In the genomic region with DNA sequence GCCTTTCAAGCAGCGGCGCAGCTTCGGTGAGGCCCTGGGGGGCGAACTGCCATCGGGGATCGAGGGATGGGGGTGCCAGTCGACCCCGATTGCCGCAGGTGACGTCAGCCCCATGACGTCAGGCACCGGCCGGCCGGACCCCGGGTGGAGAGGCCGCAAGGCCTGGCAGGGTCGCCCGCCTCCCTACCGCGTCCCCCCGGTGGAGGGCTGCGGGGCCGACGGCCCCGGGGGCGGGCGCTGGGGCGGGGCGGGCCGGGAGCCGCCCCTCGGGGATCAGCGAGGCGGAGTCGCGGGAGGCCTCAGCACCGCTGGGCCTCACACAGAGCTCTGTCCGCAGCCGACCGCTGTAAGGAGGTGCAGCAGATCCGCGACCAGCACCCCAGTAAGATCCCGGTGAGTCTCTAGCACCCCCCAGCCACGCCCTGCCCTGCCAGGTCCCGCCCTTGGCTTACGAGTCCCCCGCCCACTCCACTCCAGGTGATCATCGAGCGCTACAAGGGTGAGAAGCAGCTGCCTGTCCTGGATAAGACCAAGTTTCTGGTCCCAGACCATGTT, we compare ENCODE assay signal across 7 mouse cellular contexts. TPM values are rescaled to one million over a fixed set of nuclear protein-coding genes. Genes with fewer than 3 reads are reported as not detected.
DNase-seq lines count a peak whose midpoint lies in the region; ATAC-seq and TF ChIP-seq lines count a peak whose summit lies in the region.

No protein-coding gene starts in this region.

- H3K9me3 ChIP-seq in forebrain, embryonic 10.5 days = no peaks in the 10 kb centered on the region

- TF ChIP-seq CTCF in small intestine, adult 2 months (IDR thresholded peaks at IDR 0.05; ENCODE audit: extremely low read depth, insufficient read length, insufficient replicate concordance, low read depth, low read length) = no peak

- no peak for TF ChIP-seq POLR2A in small intestine, adult 2 months (IDR thresholded peaks at IDR 0.05; ENCODE audit: low read depth, low read length)

- ATAC-seq in megakaryocyte, adult 5-6 weeks (ENCODE audit: poor library complexity, severe bottlenecking) = peak; percentile 65

- H3K27me3 ChIP-seq in forebrain, embryonic 10.5 days (ENCODE audit: poor library complexity, severe bottlenecking) = peaks cover 9% of the 10 kb centered on the region; the same call in 1 of the 2 replicates
- H3K27me3 ChIP-seq in small intestine, adult 2 months (ENCODE audit: control insufficient read depth, insufficient read depth, low read length) = no peaks in the 10 kb centered on the region

- H3K36me3 ChIP-seq in forebrain, embryonic 10.5 days (replicated peaks) = peaks cover 25% of the 10 kb centered on the region
- H3K36me3 ChIP-seq in small intestine, adult 2 months (ENCODE audit: control insufficient read depth, insufficient read depth, low read length) = 0 out of 2 replicates have a peak, but pooled peaks cover under 1% of the 10 kb centered on the region

- under 1% methylated on average over 49 of the region's 49 CpGs for WGBS in forebrain, embryonic 10.5 days
- WGBS in small intestine, adult 2 months = 1% methylated on average over 42 of the region's 49 CpGs

- H3K27ac ChIP-seq in forebrain, embryonic 10.5 days = peak overlapping the region; percentile 90
- peak overlapping the region; percentile 34 for H3K27ac ChIP-seq in small intestine, adult 2 months (ENCODE audit: insufficient read depth, low read depth, low read length)

- H3K4me1 ChIP-seq in forebrain, embryonic 10.5 days = peaks cover 22% of the 10 kb centered on the region
- H3K4me1 ChIP-seq in small intestine, adult 2 months (ENCODE audit: control insufficient read depth, insufficient read depth, insufficient read length, low read length) = no peaks in the 10 kb centered on the region; the same call in 1 of the 2 replicates

- DNase-seq in NIH3T3 (ENCODE audit: low read depth) = peak; percentile 85
- peak; percentile 29 for DNase-seq in c-Kit-positive CD71-negative TER-119-negative erythroid progenitor cells, embryonic 14.5 days (ENCODE audit: low read depth)
- peak; percentile 57 for DNase-seq in forebrain, embryonic 10.5 days (ENCODE audit: extremely low spot score, low spot score)
- DNase-seq in heart, postnatal 4 days = peak; percentile 76
- DNase-seq in layer of hippocampus, postnatal 25 days (ENCODE audit: extremely low spot score in 1 of 2, low spot score in 1 of 2) = peak; percentile 27 to 56

- peak overlapping the region; percentile 73 for H3K4me3 ChIP-seq in forebrain, embryonic 10.5 days
- peak overlapping the region; percentile 87 for H3K4me3 ChIP-seq in small intestine, adult 2 months (ENCODE audit: low read depth, low read length)

RNA-seq across cellular contexts. Expression of gene Map1lc3a, which starts 0.6 kb away (rescaled TPM):
- polyA plus RNA-seq in forebrain, embryonic 10.5 days (2016; fragmentation: Nextera tagmentation; extraction: Ambion mirVana) = 87.1 TPM in 2 replicates
- total RNA-seq in heart, postnatal 4 days (2021) = 100 to 1,000 TPM; 410 to 462 TPM
- 100 to 1,000 TPM; 252 to 300 TPM for total RNA-seq in layer of hippocampus, postnatal 25 days (2021)
- total RNA-seq in megakaryocyte, adult 5-6 weeks (2015) = 4.7 TPM in 2 replicates
- total RNA-seq in megakaryocyte, adult 5-6 weeks (2017) = 0.51 and 1.3 TPM in 2 replicates
- polyA plus RNA-seq in small intestine, adult 2 months (2012; rRNA removed) = 85.8 and 215 TPM in 2 replicates

RNA-seq across cellular contexts. Expression of gene Dynlrb1, which starts 40.4 kb away (rescaled TPM):
- 383 and 398 TPM in 2 replicates for polyA plus RNA-seq in forebrain, embryonic 10.5 days (2016; fragmentation: Nextera tagmentation; extraction: Ambion mirVana)
- total RNA-seq in heart, postnatal 4 days (2021) = 100 to 1,000 TPM; 211 to 218 TPM
- total RNA-seq in layer of hippocampus, postnatal 25 days (2021) = 100 to 1,000 TPM; 321 to 331 TPM
- total RNA-seq in megakaryocyte, adult 5-6 weeks (2015) = 365 and 368 TPM in 2 replicates
- total RNA-seq in megakaryocyte, adult 5-6 weeks (2017) = 240 and 243 TPM in 2 replicates
- 55.3 and 99.3 TPM in 2 replicates for polyA plus RNA-seq in small intestine, adult 2 months (2012; rRNA removed)

Comparison
In these comparisons a context has a peak if more than half of its experiments do, and no peak if none do; other contexts are left out.
1. Peak in every context shown above with its lines: DNase-seq, ATAC-seq, H3K4me3 ChIP-seq and H3K27ac ChIP-seq.
2. DNase-seq: peak in every context shown above with its lines; median percentile 85 in NIH3T3; 76 in heart, postnatal 4 days; 57 in forebrain, embryonic 10.5 days; 42 in layer of hippocampus, postnatal 25 days; 29 in c-Kit-positive CD71-negative TER-119-negative erythroid progenitor cells, embryonic 14.5 days.
3. RNA of gene Map1lc3a, which starts 0.6 kb away (total RNA-seq): 410 to 462 TPM in heart, postnatal 4 days and 252 to 300 TPM in layer of hippocampus, postnatal 25 days; 0.51 to 4.7 TPM in megakaryocyte, adult 5-6 weeks; every median in the first group is over 10 times any median in the second.